Mouse (Mus musculus) intestine, embryonic 14.5 days (tissue): ENCODE measurements at regions not wholly inside any gene's neighbourhood (a gene's known extent, or its start where the extent isn't known, plus 50 kb on each side); places are given as distances from the start of the nearest gene placed in this dataset.

Experiments
- ATAC-seq: fragments of 200-750 bp; cut with Nextera tagmentation; replicated peaks from 2 replicates; pipeline ENCODE4 v1.8.0; 2017; ENCODE audit warnings: low read depth, moderate number of reproducible peaks, moderate TSS enrichment, moderate library complexity; ENCODE audit not compliant: low FRiP score, low TSS enrichment
- DNase-seq: peaks from one replicate; pipeline ENCODE4 v3.0.0-alpha.2; 2018; ENCODE audit warnings: low spot score
- H3K27ac ChIP-seq: fragments of 300-500 bp; sonication (generic); 2 replicates; pipeline ENCODE4 v1.5.1; 2014; ENCODE audit warnings: low read depth, mild to moderate bottlenecking, control low read depth
- H3K27me3 ChIP-seq: fragments of 300-500 bp; sonication (generic); replicated peaks from 2 replicates; pipeline ENCODE4 v1.6.1; 2014; ENCODE audit warnings: low read length, control low read depth; ENCODE audit not compliant: control insufficient read depth, insufficient read depth
- H3K36me3 ChIP-seq: fragments of 300-500 bp; sonication (generic); 2 replicates; pipeline ENCODE4 v1.6.1; 2014; ENCODE audit warnings: low read length, control low read depth; ENCODE audit not compliant: control insufficient read depth, insufficient read depth
- H3K4me1 ChIP-seq: fragments of 300-500 bp; sonication (generic); replicated peaks from 2 replicates; pipeline ENCODE4 v1.6.1; 2014; ENCODE audit warnings: low read length, control low read depth, mixed read lengths; ENCODE audit not compliant: control insufficient read depth, insufficient read depth
- H3K4me2 ChIP-seq: fragments of 300-500 bp; sonication (generic); 2 replicates; pipeline ENCODE4 v1.6.1; 2014; ENCODE audit warnings: low read length
- H3K4me3 ChIP-seq: fragments of 300-500 bp; sonication (generic); 2 replicates; pipeline ENCODE4 v1.5.1; 2014; ENCODE audit warnings: low read depth, low read length, control low read depth, mixed read lengths
- H3K9ac ChIP-seq: fragments of 300-500 bp; sonication (generic); 2 replicates; pipeline ENCODE4 v1.6.1; 2014; ENCODE audit warnings: mild to moderate bottlenecking, low read length
- H3K9me3 ChIP-seq: fragments of 300-500 bp; sonication (generic); 2 replicates; pipeline ENCODE4 v1.6.1; 2016; ENCODE audit warnings: low read length, control low read depth; ENCODE audit not compliant: control insufficient read depth
- WGBS: fragments of 180-500 bp; shearing (Covaris S2); extraction: QIAGEN DNeasy Blood & Tissue Kit; methylation state at CpG from one replicate; pipeline ENCODE4 v1.1.7; 2014; 5-methylcytosine and 5-hydroxymethylcytosine counted together

- WGBS = 35% methylated on average over 3 of the region's 3 CpGs
- H3K4me2 ChIP-seq = no peak overlapping the region
- no peak overlapping the region for H3K27ac ChIP-seq
- ATAC-seq (no peak), DNase-seq (no peak)
- H3K9me3 ChIP-seq = no peaks in the 10 kb centered on the region
- no peak overlapping the region for H3K4me3 ChIP-seq
- no peaks in the 10 kb centered on the region for H3K36me3 ChIP-seq
- H3K27me3 ChIP-seq = no peaks in the 10 kb centered on the region
- H3K4me1 ChIP-seq = no peaks in the 10 kb centered on the region
- no peak overlapping the region for H3K9ac ChIP-seq
These were observed 233.6 kb upstream of the Gjb5 start for GRCm38 (mm10) chr4:127591540-127591939.

GRCm38 (mm10) chr4:127586822-127587221 is 228.8 kb upstream of the Gjb5 start:
- WGBS = 71% methylated on average over 4 of the region's 4 CpGs
- no peak overlapping the region for H3K9ac ChIP-seq
- no peak for ATAC-seq

GRCm38 (mm10) chr4:127576521-127576920 is 218.5 kb upstream of the Gjb5 start:
- no peak for ATAC-seq
- Histone ChIP-seq H3K9ac (no peak overlapping the region), H3K4me3 (no peak overlapping the region), H3K4me1 (no peaks in the 10 kb centered on the region), H3K27ac (no peak overlapping the region), H3K9me3 (peaks cover 10% of the 10 kb centered on the region; the same call in 1 of the 2 replicates), H3K36me3 (no peaks in the 10 kb centered on the region), H3K4me2 (no peak overlapping the region), H3K27me3 (no peaks in the 10 kb centered on the region)
- 88% methylated on average over 3 of the region's 3 CpGs for WGBS
- no peak for DNase-seq

More at GRCm38 (mm10) chr4:127586822-127587221, 228.8 kb upstream of the Gjb5 start:
- Histone ChIP-seq H3K4me3 (no peak overlapping the region), H3K36me3 (no peaks in the 10 kb centered on the region), H3K27ac (no peak overlapping the region), H3K9me3 (no peaks in the 10 kb centered on the region), H3K4me2 (no peak overlapping the region), H3K4me1 (no peaks in the 10 kb centered on the region), H3K27me3 (no peaks in the 10 kb centered on the region)
- no peak for DNase-seq

- WGBS = 81% methylated on average over 5 of the region's 5 CpGs
- Histone ChIP-seq H3K36me3 (no peaks in the 10 kb centered on the region), H3K4me3 (no peak overlapping the region), H3K9me3 (no peaks in the 10 kb centered on the region), H3K27me3 (no peaks in the 10 kb centered on the region), H3K9ac (no peak overlapping the region), H3K27ac (no peak overlapping the region), H3K4me1 (no peaks in the 10 kb centered on the region), H3K4me2 (no peak overlapping the region)
- ATAC-seq = no peak
- DNase-seq = no peak
These were observed 204.6 kb upstream of the Gjb5 start for GRCm38 (mm10) chr4:127562602-127563001.

- 40% methylated on average over 7 of the region's 7 CpGs for WGBS
- no peak for DNase-seq
- Histone ChIP-seq H3K4me2 (no peak overlapping the region), H3K27ac (no peak overlapping the region), H3K27me3 (no peaks in the 10 kb centered on the region), H3K9me3 (no peaks in the 10 kb centered on the region), H3K4me1 (no peaks in the 10 kb centered on the region), H3K36me3 (no peaks in the 10 kb centered on the region), H3K9ac (no peak overlapping the region), H3K4me3 (no peak overlapping the region)
- no peak for ATAC-seq
These were observed 200.6 kb upstream of the Gjb5 start for GRCm38 (mm10) chr4:127558572-127558971.

- Histone ChIP-seq H3K4me3 (no peak overlapping the region), H3K4me1 (no peaks in the 10 kb centered on the region), H3K9me3 (no peaks in the 10 kb centered on the region), H3K27ac (no peak overlapping the region), H3K4me2 (no peak overlapping the region), H3K9ac (no peak overlapping the region), H3K27me3 (no peaks in the 10 kb centered on the region), H3K36me3 (no peaks in the 10 kb centered on the region)
- 72% methylated on average over 12 of the region's 12 CpGs for WGBS
- ATAC-seq (no peak), DNase-seq (no peak)
These were observed 194.7 kb upstream of the Gjb5 start for GRCm38 (mm10) chr4:127552456-127553225.

- no peak overlapping the region for H3K9ac ChIP-seq
- no peak overlapping the region for H3K4me3 ChIP-seq
- no peaks in the 10 kb centered on the region for H3K9me3 ChIP-seq
- H3K4me1 ChIP-seq = no peaks in the 10 kb centered on the region
- H3K27me3 ChIP-seq = no peaks in the 10 kb centered on the region
- ATAC-seq (no peak), DNase-seq (peak; percentile 55)
- 28% methylated on average over 12 of the region's 12 CpGs for WGBS
- no peaks in the 10 kb centered on the region for H3K36me3 ChIP-seq
- H3K4me2 ChIP-seq = peak overlapping the region; percentile 35
- no peak overlapping the region for H3K27ac ChIP-seq
These were observed 191.6 kb upstream of the Gjb5 start for GRCm38 (mm10) chr4:127549581-127549980.

GRCm38 (mm10) chr4:127549018-127549417 is 191.0 kb upstream of the Gjb5 start:
- DNase-seq (no peak), ATAC-seq (no peak)
- Histone ChIP-seq H3K4me3 (no peak overlapping the region), H3K27me3 (no peaks in the 10 kb centered on the region), H3K9me3 (no peaks in the 10 kb centered on the region), H3K4me1 (no peaks in the 10 kb centered on the region), H3K4me2 (peak overlapping the region; percentile 35), H3K9ac (no peak overlapping the region), H3K27ac (no peak overlapping the region), H3K36me3 (no peaks in the 10 kb centered on the region)
- WGBS = 50% methylated on average over 6 of the region's 6 CpGs

GRCm38 (mm10) chr4:127545106-127545505 is 187.1 kb upstream of the Gjb5 start:
- Histone ChIP-seq H3K27me3 (no peaks in the 10 kb centered on the region), H3K9ac (no peak overlapping the region), H3K9me3 (no peaks in the 10 kb centered on the region), H3K27ac (no peak overlapping the region), H3K4me2 (no peak overlapping the region), H3K4me1 (no peaks in the 10 kb centered on the region), H3K4me3 (no peak overlapping the region), H3K36me3 (no peaks in the 10 kb centered on the region)
- WGBS = 85% methylated on average over 6 of the region's 6 CpGs
- DNase-seq = no peak
- no peak for ATAC-seq
